Mouse (Mus musculus) layer of hippocampus, adult 9-10 months (tissue): ENCODE measurements around the gene Gm20547.
A peak's percentile ranks its signal among the peaks of the same experiment; 100 is the strongest.
"Not testable (repeated sequence)": the region's sequence is repeated elsewhere in the genome, so short reads cannot be mapped to it uniquely, and the experiment has no call there.

ENCODE experiments used
- DNase-seq: peaks from one replicate; pipeline ENCODE4 v3.0.0; 2022; ENCODE audit warnings: low spot score

Gm20547 gene

GRCm38 (mm10) chr17:34850517-34851125, 31.2 kb downstream of the Gm20547 start:
- no peak for DNase-seq

GRCm38 (mm10) chr17:34849722-34850516, 31.9 kb downstream of the Gm20547 start, which contains the start of the genes Skiv2l and Nelfe:
Skiv2l (minus strand) TSS chr17:34850210.
Nelfe (plus strand) TSS chr17:34850391.
- DNase-seq, result peak; percentile 87

- no peak for DNase-seq
Measured at GRCm38 (mm10) chr17:34847615-34848014, 34.2 kb downstream of the Gm20547 start.

- no peak for DNase-seq
Measured at GRCm38 (mm10) chr17:34847192-34847591, 34.6 kb downstream of the Gm20547 start.

GRCm38 (mm10) chr17:34844884-34845283, 37.0 kb downstream of the Gm20547 start:
- DNase-seq, result no peak

GRCm38 (mm10) chr17:34840736-34841307, 41.0 kb downstream of the Gm20547 start:
- no peak for DNase-seq

- no peak for DNase-seq
Measured at GRCm38 (mm10) chr17:34838785-34839184, 43.1 kb downstream of the Gm20547 start.

GRCm38 (mm10) chr17:34837464-34838324, 44.1 kb downstream of the Gm20547 start:
- no peak for DNase-seq

GRCm38 (mm10) chr17:34836856-34837221, 45.0 kb downstream of the Gm20547 start, which contains the start of the genes Stk19 and Dxo:
Stk19 (minus strand) TSS chr17:34836945.
Dxo (plus strand) TSS chr17:34837019.
- DNase-seq, result peak; percentile 93

GRCm38 (mm10) chr17:34836155-34836855, 45.5 kb downstream of the Gm20547 start:
- DNase-seq, result no peak

- not testable (repeated sequence) for DNase-seq
Measured at GRCm38 (mm10) chr17:34830776-34831175, 51.1 kb downstream of the Gm20547 start.

- DNase-seq, result no peak
Measured at GRCm38 (mm10) chr17:34814818-34815370, 66.9 kb downstream of the Gm20547 start.

- not testable (repeated sequence) for DNase-seq
Measured at GRCm38 (mm10) chr17:34813747-34814146, 68.1 kb downstream of the Gm20547 start.

GRCm38 (mm10) chr17:34811275-34811674, 70.6 kb downstream of the Gm20547 start:
- no peak for DNase-seq

- not testable (repeated sequence) for DNase-seq
Measured at GRCm38 (mm10) chr17:34810811-34811210, 71.0 kb downstream of the Gm20547 start.

- not testable (repeated sequence) for DNase-seq
Measured at GRCm38 (mm10) chr17:34810411-34810810, 71.4 kb downstream of the Gm20547 start.

- DNase-seq, result no peak
Measured at GRCm38 (mm10) chr17:34808599-34809205, 73.1 kb downstream of the Gm20547 start.

- DNase-seq, result no peak
Measured at GRCm38 (mm10) chr17:34807176-34807575, 74.7 kb downstream of the Gm20547 start.
